Mouse (Mus musculus): ENCODE data around the gene Lmntd2. TPM values are rescaled to one million over a fixed set of nuclear protein-coding genes. Genes with fewer than 3 reads are reported as not detected.
A peak's percentile ranks its signal among the peaks of the same experiment; 100 is the strongest.

Lmntd2 gene
- polyA plus RNA-seq, 1 experiment from 2014 or later: 4.0 TPM

- peak overlapping the region; percentile 54 for H3K27ac ChIP-seq (ENCODE audit: low read length)
- H3K4me2 ChIP-seq (ENCODE audit: low read depth, low read length): peak overlapping the region; percentile 91
- H3K4me1 ChIP-seq (ENCODE audit: control insufficient read depth, insufficient read depth, low read length): peaks cover 65% of the 10 kb centered on the region
- H3K27me3 ChIP-seq (replicated peaks; ENCODE audit: control insufficient read depth, insufficient read depth, low read length): no peaks in the 10 kb centered on the region
- H3K4me3 ChIP-seq (ENCODE audit: low read length): peak overlapping the region; percentile 74
- no peaks in the 10 kb centered on the region for H3K9me3 ChIP-seq (ENCODE audit: control insufficient read depth, low read length)
- H3K36me3 ChIP-seq (ENCODE audit: control insufficient read depth, insufficient read depth, low read length): peaks cover 4% of the 10 kb centered on the region; the same call in 1 of the 2 replicates
- 69% methylated on average over 5 of the region's 5 CpGs for WGBS
- no peak for ATAC-seq
- H3K9ac ChIP-seq (ENCODE audit: low read depth, low read length): peak overlapping the region; percentile 85
Measured at GRCm38 (mm10) chr7:141218557-141219133, 4.8 kb upstream of the Lmntd2 start.

GRCm38 (mm10) chr7:141218141-141218540 is 4.3 kb upstream of the Lmntd2 start:
- no peak for ATAC-seq
- Histone ChIP-seq H3K4me3 (ENCODE audit: low read length) (peak overlapping the region; percentile 74), H3K4me2 (ENCODE audit: low read depth, low read length) (peak overlapping the region; percentile 91), H3K27ac (ENCODE audit: low read length) (peak overlapping the region; percentile 38), H3K4me1 (ENCODE audit: control insufficient read depth, insufficient read depth, low read length) (peaks cover 69% of the 10 kb centered on the region), H3K9me3 (ENCODE audit: control insufficient read depth, low read length) (no peaks in the 10 kb centered on the region), H3K9ac (ENCODE audit: low read depth, low read length) (peak overlapping the region; percentile 85), H3K27me3 (replicated peaks; ENCODE audit: control insufficient read depth, insufficient read depth, low read length) (no peaks in the 10 kb centered on the region), H3K36me3 (ENCODE audit: control insufficient read depth, insufficient read depth, low read length) (peaks cover 4% of the 10 kb centered on the region; the same call in 1 of the 2 replicates)
- 68% methylated on average over 3 of the region's 3 CpGs for WGBS

GRCm38 (mm10) chr7:141217343-141218013 is 3.6 kb upstream of the Lmntd2 start:
- no peaks in the 10 kb centered on the region for H3K9me3 ChIP-seq (ENCODE audit: control insufficient read depth, low read length)
- H3K4me3 ChIP-seq (ENCODE audit: low read length): peak overlapping the region; percentile 74
- ATAC-seq: no peak
- H3K36me3 ChIP-seq (ENCODE audit: control insufficient read depth, insufficient read depth, low read length): peaks cover 4% of the 10 kb centered on the region; the same call in 1 of the 2 replicates
- peak overlapping the region; percentile 98 for H3K27ac ChIP-seq (ENCODE audit: low read length)
- peak overlapping the region; percentile 91 for H3K4me2 ChIP-seq (ENCODE audit: low read depth, low read length)
- peak overlapping the region; percentile 85 for H3K9ac ChIP-seq (ENCODE audit: low read depth, low read length)
- no peaks in the 10 kb centered on the region for H3K27me3 ChIP-seq (replicated peaks; ENCODE audit: control insufficient read depth, insufficient read depth, low read length)
- H3K4me1 ChIP-seq (ENCODE audit: control insufficient read depth, insufficient read depth, low read length): peaks cover 65% of the 10 kb centered on the region
- WGBS: 80% methylated on average over 17 of the region's 17 CpGs

DNA sequence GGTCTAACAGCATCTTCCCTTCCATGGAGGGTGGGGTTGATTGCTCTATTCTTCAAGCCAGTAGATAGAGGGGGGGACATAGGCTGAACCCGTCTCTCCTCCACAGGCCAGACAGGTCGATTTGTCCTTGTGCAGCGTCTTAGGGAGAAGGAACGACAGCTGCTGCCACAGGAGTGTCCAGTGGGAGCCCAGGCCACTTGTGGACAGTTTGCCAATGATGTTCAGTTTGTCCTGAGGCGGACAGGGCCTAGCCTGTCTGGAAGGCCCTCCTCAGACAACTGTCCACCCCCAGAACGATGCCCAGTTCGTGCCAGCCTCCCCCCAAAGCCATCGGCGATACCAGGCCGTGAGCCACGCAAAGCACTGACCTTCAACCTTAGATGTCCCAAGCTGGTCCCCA is 3.0 kb upstream of the Lmntd2 start:
- Histone ChIP-seq H3K4me1 (ENCODE audit: control insufficient read depth, insufficient read depth, low read length) (peaks cover 61% of the 10 kb centered on the region), H3K36me3 (ENCODE audit: control insufficient read depth, insufficient read depth, low read length) (peaks cover 4% of the 10 kb centered on the region; the same call in 1 of the 2 replicates), H3K4me3 (ENCODE audit: low read length) (peak overlapping the region; percentile 74), H3K9me3 (ENCODE audit: control insufficient read depth, low read length) (no peaks in the 10 kb centered on the region), H3K9ac (ENCODE audit: low read depth, low read length) (peak overlapping the region; percentile 85), H3K27ac (ENCODE audit: low read length) (peak overlapping the region; percentile 98), H3K4me2 (ENCODE audit: low read depth, low read length) (peak overlapping the region; percentile 91), H3K27me3 (replicated peaks; ENCODE audit: control insufficient read depth, insufficient read depth, low read length) (no peaks in the 10 kb centered on the region)
- ATAC-seq: no peak
- WGBS: 75% methylated on average over 11 of the region's 11 CpGs

DNA sequence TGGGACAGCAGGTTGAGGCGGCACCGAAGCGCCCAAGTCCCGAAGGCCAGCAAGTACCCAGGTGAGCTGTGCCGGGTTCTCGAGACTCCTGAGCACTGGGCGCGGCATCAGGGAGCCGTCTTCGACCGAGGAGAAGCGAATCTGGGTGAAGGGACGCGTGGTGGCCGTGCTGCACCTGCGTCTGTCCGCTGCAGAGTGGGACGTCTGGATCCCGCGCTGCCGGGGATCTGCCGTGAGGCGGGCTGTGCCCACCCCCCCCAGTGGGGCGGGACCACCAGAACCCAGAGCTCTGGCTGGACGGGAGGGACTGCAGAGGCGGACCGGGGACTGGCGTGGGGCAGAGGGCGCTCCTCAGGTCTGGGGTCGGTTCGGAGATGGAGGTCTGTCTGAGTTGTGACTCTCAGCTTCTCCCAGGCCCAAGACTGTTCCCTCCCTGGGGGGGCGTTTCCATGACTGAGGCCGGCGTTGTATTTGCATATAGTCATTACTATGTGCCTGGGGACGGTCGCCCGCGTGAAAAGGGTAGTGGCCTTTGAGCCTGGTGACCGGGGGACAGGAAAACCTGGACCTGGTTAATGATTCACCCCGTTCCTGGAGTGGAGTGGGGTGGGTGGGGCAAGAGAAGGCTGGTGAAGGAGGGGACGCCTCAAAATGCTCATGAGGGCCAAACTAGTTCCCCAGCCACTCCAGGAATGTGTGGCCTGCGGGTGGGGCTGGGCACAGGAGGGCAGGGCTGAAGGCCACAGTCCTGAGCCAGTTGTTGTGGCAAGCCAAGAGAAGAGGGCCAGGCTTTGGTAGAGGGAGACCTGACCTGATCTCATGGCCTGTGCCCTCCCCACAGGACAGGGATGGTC is 2.2 kb upstream of the Lmntd2 start:
- peak overlapping the region; percentile 85 for H3K9ac ChIP-seq (ENCODE audit: low read depth, low read length)
- no peaks in the 10 kb centered on the region for H3K27me3 ChIP-seq (replicated peaks; ENCODE audit: control insufficient read depth, insufficient read depth, low read length)
- H3K36me3 ChIP-seq (ENCODE audit: control insufficient read depth, insufficient read depth, low read length): peaks cover 4% of the 10 kb centered on the region; the same call in 1 of the 2 replicates
- peak; percentile 79 for ATAC-seq
- peak overlapping the region; percentile 98 for H3K27ac ChIP-seq (ENCODE audit: low read length)
- under 1% methylated on average over 42 of the region's 42 CpGs for WGBS
- H3K4me2 ChIP-seq (ENCODE audit: low read depth, low read length): peak overlapping the region; percentile 91
- no peaks in the 10 kb centered on the region for H3K9me3 ChIP-seq (ENCODE audit: control insufficient read depth, low read length)
- peak overlapping the region; percentile 74 for H3K4me3 ChIP-seq (ENCODE audit: low read length)
- H3K4me1 ChIP-seq (ENCODE audit: control insufficient read depth, insufficient read depth, low read length): peaks cover 64% of the 10 kb centered on the region

- ATAC-seq: peak; percentile 91
- peaks cover 66% of the 10 kb centered on the region for H3K4me1 ChIP-seq (ENCODE audit: control insufficient read depth, insufficient read depth, low read length)
- WGBS: under 1% methylated on average over 41 of the region's 41 CpGs
Measured at GRCm38 (mm10) chr7:141215101-141215879, 1.4 kb upstream of the Lmntd2 start, which contains the start of gene Rassf7. Rassf7 (plus strand) TSS chr7:141215860.

DNA sequence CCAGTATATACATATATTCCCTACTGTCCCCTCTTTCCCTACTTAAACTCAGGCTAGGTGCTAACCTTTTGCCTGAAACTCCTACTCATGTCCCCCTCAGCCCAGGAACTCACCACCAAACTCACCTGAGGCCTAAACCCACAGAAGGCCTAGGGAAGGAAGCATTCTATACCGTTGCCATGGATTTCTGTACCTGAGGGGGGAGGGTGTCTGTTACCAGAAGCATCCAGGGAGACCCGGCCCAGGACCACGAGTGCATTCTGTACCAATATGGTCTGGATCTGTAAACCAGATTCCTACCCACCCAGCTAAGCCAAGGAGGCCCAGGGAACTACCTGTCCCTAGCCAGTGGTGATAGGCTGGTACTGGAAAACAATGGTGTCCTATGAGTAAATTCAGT is 430 bp upstream of the Lmntd2 start:
- H3K36me3 ChIP-seq (ENCODE audit: control insufficient read depth, insufficient read depth, low read length): peaks cover 4% of the 10 kb centered on the region; the same call in 1 of the 2 replicates
- peaks cover 63% of the 10 kb centered on the region for H3K4me1 ChIP-seq (ENCODE audit: control insufficient read depth, insufficient read depth, low read length)
- H3K9me3 ChIP-seq (ENCODE audit: control insufficient read depth, low read length): no peaks in the 10 kb centered on the region
- H3K27ac ChIP-seq (ENCODE audit: low read length): peak overlapping the region; percentile 97
- no peaks in the 10 kb centered on the region for H3K27me3 ChIP-seq (replicated peaks; ENCODE audit: control insufficient read depth, insufficient read depth, low read length)
- H3K4me2 ChIP-seq (ENCODE audit: low read depth, low read length): peak overlapping the region; percentile 91; the same call in 1 of the 2 replicates
- ATAC-seq: no peak
- H3K4me3 ChIP-seq (ENCODE audit: low read length): no peak overlapping the region
- 0 out of 2 replicates have a peak overlapping the region, but pooled peaks have one; percentile 79 for H3K9ac ChIP-seq (ENCODE audit: low read depth, low read length)
- WGBS: 59% methylated on average over 3 of the region's 3 CpGs

More at GRCm38 (mm10) chr7:141215101-141215879, 1.4 kb upstream of the Lmntd2 start, which contains the start of gene Rassf7:
- Histone ChIP-seq H3K4me2 (ENCODE audit: low read depth, low read length) (peak within 1 kb of the TSS; percentile 91), H3K36me3 (ENCODE audit: control insufficient read depth, insufficient read depth, low read length) (peaks cover 4% of the 10 kb centered on the region; the same call in 1 of the 2 replicates), H3K27me3 (replicated peaks; ENCODE audit: control insufficient read depth, insufficient read depth, low read length) (no peaks in the 10 kb centered on the region), H3K27ac (ENCODE audit: low read length) (peak within 1 kb of the TSS; percentile 98), H3K9me3 (ENCODE audit: control insufficient read depth, low read length) (no peaks in the 10 kb centered on the region), H3K9ac (ENCODE audit: low read depth, low read length) (peak within 1 kb of the TSS; percentile 85), H3K4me3 (ENCODE audit: low read length) (peak within 1 kb of the TSS; percentile 74)

DNA sequence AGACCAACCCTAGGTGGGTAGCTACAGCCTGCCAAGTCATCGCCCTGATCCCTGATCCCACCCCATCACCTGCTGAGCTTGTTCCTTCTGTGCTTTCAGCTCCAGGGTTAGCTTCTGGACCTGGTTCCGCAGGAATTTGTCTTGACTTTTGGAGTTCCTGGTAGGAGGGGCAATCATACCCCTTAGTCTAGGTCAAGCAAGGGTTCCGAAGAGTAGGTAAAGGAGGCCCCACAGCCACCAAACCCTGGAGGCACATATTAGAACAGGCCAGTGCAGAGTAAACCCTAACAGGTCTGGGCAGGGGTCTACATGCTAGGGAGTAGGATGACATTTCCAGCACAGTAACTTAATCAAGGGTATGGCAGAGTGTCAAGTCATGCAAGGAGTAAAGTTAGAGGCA is 747 bp downstream of the Lmntd2 start:
- 69% methylated on average over 3 of the region's 3 CpGs for WGBS
- Histone ChIP-seq H3K4me2 (ENCODE audit: low read depth, low read length) (peak overlapping the region; percentile 32; the same call in 1 of the 2 replicates), H3K4me3 (ENCODE audit: low read length) (no peak overlapping the region), H3K9me3 (ENCODE audit: control insufficient read depth, low read length) (no peaks in the 10 kb centered on the region), H3K36me3 (ENCODE audit: control insufficient read depth, insufficient read depth, low read length) (no peaks in the 10 kb centered on the region), H3K27ac (ENCODE audit: low read length) (peak overlapping the region; percentile 97; the same call in 1 of the 2 replicates), H3K4me1 (ENCODE audit: control insufficient read depth, insufficient read depth, low read length) (peaks cover 53% of the 10 kb centered on the region), H3K27me3 (replicated peaks; ENCODE audit: control insufficient read depth, insufficient read depth, low read length) (no peaks in the 10 kb centered on the region), H3K9ac (ENCODE audit: low read depth, low read length) (peak overlapping the region; percentile 9; the same call in 1 of the 2 replicates)
- no peak for ATAC-seq

Data from intestine, embryonic 16.5 days (tissue).